Mouse (Mus musculus) thymus, adult 18-20 months (tissue): ENCODE results near the gene Olfr358.

Source experiments
- DNase-seq, 2 experiments: peaks; one replicate each; pipeline ENCODE4 v3.0.0; 2022; ENCODE audit warnings: mixed read lengths in 2 of 2

The Olfr358 gene

DNA sequence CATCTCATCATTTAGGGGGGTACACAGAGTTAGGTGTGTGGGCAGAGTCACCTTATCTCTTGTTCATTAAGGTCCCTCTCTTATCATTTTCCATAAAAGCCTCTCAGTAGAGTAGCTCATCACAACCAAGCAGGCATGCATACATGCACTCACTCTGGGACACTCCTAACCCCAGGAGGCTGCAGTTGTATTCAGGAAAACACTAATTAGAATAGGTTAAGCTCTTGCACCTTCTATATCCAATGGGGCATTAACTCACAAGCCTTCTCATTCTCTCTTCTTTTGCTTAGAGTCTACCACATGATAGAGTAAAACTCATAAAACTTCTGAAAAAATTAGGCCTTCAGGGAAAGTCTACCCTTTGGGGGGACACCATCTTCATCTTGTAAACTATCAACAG, at the start of gene Olfr358:
Olfr358 (minus strand) TSS at position 101 of the 400 bp plus-strand sequence.
- no peak for DNase-seq

DNA sequence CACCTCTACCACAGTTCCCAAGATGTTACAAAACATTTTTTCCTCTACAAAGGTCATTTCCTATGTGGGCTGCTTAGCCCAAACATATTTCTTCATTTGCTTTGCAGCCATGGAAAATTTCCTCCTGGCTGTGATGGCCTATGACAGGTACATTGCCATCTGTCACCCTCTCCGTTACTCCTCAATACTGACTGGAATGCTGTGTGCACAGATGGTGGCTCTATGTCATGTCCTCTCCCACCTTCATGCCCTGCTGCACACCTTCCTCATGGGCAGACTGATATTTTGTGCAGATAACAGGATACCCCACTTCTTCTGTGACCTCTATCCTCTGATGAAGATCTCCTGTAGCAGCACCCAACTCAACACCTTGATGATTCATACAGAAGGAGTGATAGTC, 12.1 kb downstream of the Olfr358 start:
- no peak for DNase-seq

DNA sequence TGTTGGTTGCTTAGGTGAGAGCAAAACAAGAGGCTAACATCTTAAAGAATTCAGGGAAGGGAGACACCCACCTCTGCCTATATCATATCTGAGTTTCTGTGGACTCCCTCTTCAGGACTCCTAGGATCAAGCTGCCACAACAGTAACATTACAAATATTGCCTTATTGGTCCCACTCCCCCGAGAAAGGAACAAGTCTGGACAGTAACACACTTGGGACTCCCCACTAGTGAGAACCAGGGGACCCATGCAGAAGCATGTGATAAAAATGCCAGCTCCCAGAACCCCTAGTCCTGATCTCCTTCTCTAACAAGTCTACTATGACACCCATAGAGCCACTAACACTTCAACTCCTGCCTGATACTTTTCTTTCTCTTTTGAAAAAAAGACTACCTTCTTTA, 15.6 kb downstream of the Olfr358 start, which contains the start of gene Olfr357:
Olfr357 (plus strand) TSS at position 301 of the 400 bp plus-strand sequence.
- no peak for DNase-seq
